Mouse (Mus musculus) cerebellum, adult 2 months (tissue): ENCODE measurements around the gene Katnal1. TPM values are rescaled to one million over a fixed set of nuclear protein-coding genes. Genes with fewer than 3 reads are reported as not detected.

Experiments
- DNase-seq, 2 experiments: peaks; one replicate each; pipeline ENCODE4 v3.0.0; 2021
- H3K27ac ChIP-seq: fragments of 200-500 bp; 2 replicates; pipeline ENCODE4 v1.5.1; 2012; ENCODE audit warnings: low read length, control low read depth, inconsistent platforms; ENCODE audit not compliant: insufficient read depth
- H3K27me3 ChIP-seq: fragments of 200-500 bp; 2 replicates; pipeline ENCODE4 v1.6.1; 2012; ENCODE audit warnings: inconsistent platforms, mild to moderate bottlenecking, low read length, moderate library complexity; ENCODE audit not compliant: control insufficient read depth, insufficient read depth
- H3K4me1 ChIP-seq: fragments of 200-500 bp; 2 replicates; pipeline ENCODE4 v1.6.1; 2011; ENCODE audit warnings: low read length; ENCODE audit not compliant: control insufficient read depth, insufficient read depth
- H3K4me3 ChIP-seq: fragments of 200-500 bp; replicated peaks from 2 replicates; pipeline ENCODE3; 2011; ENCODE audit warnings: mild to moderate bottlenecking, low read depth, low read length, control low read depth; ENCODE audit not compliant: insufficient read depth
- CTCF ChIP-seq: fragments of 200-500 bp; IDR thresholded peaks from 2 replicates; pipeline ENCODE4 v1.5.1; 2011; ENCODE audit warnings: low read depth, mild to moderate bottlenecking, control low read depth, low read length, moderate library complexity, borderline replicate concordance; ENCODE audit not compliant: insufficient read depth
- POLR2A ChIP-seq: fragments of 200-500 bp; IDR thresholded peaks from 2 replicates; pipeline ENCODE4 v1.6.1; 2011; ENCODE audit warnings: low read length, control low read depth, borderline replicate concordance; ENCODE audit not compliant: insufficient read depth
- WGBS: fragments of 180-500 bp; shearing (Covaris S2); methylation state at CpG from one replicate; pipeline ENCODE4 v1.1.7; 2018; 5-methylcytosine and 5-hydroxymethylcytosine counted together
- polyA plus RNA-seq: library from polyadenylated mRNA; depleted of rRNA; stranded (reverse); fragments of >200 nt; gene quantifications from 2 replicates; pipeline ENCODE4 v1.2.3, GENCODE M21; 2012

The Katnal1 gene
- polyA plus RNA-seq, 1 experiment, result 41.0 TPM

DNA sequence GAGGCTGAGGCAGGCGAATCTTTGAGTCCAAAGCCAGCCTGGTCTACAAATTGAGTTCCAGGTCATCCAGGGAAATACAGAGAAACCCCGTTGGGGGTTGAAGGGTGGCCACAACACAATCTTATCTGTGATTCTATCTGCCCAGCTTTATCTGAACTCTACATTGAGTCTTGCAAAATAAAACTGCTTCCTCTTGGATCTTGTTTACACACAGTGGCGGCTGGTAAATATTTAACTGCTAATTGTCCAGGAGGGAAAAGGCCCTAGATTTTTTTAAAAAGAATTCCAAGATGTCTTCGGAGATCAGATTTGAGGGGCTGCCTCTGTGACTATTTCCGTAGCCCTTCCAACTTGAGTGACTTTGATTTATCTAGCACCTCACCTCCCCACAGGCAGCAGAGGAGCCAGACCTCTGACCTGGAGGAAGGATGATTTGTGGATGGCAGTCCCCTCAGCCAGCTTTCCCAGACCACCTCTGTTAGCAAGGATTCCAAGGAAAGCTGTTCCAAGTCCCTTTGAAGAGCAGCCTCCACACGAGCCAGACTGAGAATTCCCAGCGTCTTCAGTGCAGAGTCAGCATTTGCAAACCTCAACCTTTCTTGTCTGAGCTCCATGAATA, 39.9 kb upstream of the Katnal1 start:
- H3K27me3 ChIP-seq, result no peaks in the 10 kb centered on the region
- DNase-seq, result no peak
- TF ChIP-seq CTCF (no peak), POLR2A (no peak)
- H3K4me1 ChIP-seq, result peaks cover 3% of the 10 kb centered on the region
- 80% methylated on average over 7 of the region's 7 CpGs for WGBS
- no peak overlapping the region for H3K4me3 ChIP-seq
- H3K27ac ChIP-seq, result no peak overlapping the region

DNA sequence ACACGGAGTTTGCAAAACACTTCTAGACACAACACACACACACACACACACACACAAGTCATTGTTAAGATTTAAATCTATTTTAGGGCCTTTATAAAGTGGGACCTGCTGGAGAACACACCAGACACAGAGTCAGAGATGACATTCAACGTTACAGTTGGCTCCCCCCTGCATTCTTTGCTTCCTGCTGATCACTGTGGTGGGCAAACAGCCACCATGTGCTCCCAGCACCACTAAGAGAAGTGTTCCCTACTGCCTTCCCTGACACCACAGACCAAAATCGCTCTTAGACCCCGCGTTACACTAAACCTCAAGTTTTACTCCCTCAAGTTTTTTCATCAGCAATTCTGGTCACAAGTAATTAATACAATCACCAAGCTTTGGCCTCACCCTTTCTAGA, 39.1 kb upstream of the Katnal1 start:
- TF ChIP-seq CTCF (no peak), POLR2A (no peak)
- DNase-seq, result no peak
- Histone ChIP-seq H3K4me1 (peaks cover 3% of the 10 kb centered on the region), H3K4me3 (no peak overlapping the region), H3K27ac (no peak overlapping the region), H3K27me3 (no peaks in the 10 kb centered on the region)
- whole genome bisulfite sequencing, result 81% methylated on average over 5 of the region's 5 CpGs

- H3K27ac ChIP-seq, result no peak overlapping the region
- TF ChIP-seq POLR2A (no peak), CTCF (no peak)
- peaks cover 3% of the 10 kb centered on the region for H3K4me1 ChIP-seq
- no peaks in the 10 kb centered on the region for H3K27me3 ChIP-seq
- no peak overlapping the region for H3K4me3 ChIP-seq
- no peak for DNase-seq
- WGBS, result 85% methylated on average over 6 of the region's 6 CpGs
Measured at GRCm38 (mm10) chr5:148966395-148966794, 37.3 kb upstream of the Katnal1 start.

DNA sequence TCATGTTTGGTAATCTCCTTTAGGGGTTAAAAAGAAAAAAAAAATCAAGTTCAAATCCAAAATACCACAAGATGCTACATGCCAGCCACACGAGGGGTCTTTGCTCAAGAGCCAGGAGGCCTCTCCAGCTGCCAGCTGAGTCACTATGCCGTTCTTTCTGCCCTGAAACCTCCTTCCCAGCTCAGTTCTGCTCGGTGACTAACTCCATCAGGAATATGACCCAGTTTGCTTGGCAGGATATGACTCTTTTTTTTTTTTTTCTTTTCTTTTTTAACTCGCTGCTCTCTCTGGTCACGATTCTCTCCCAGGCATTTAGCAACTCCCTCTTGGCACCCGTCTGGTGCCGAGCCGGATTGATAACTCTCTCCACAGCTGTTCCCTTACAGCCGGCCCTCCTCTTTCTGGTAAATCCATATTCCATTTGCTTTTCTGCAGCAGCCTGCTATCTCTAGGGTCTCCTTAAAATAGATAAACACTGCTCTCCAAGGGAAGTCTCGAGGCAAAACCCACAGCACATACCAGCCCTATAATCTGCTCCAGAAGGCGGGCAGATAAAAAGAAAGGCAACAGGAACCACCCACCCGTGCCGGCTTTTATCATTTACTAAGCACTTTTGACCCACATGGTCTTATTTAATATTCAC, 36.7 kb upstream of the Katnal1 start:
- Histone ChIP-seq H3K27ac (no peak overlapping the region), H3K27me3 (no peaks in the 10 kb centered on the region), H3K4me3 (no peak overlapping the region), H3K4me1 (peaks cover 3% of the 10 kb centered on the region)
- TF ChIP-seq POLR2A (no peak), CTCF (no peak)
- 18% methylated on average over 13 of the region's 13 CpGs for WGBS
- peak; percentile 40 to 59 for DNase-seq

- Histone ChIP-seq H3K4me3 (no peak overlapping the region), H3K27me3 (no peaks in the 10 kb centered on the region), H3K4me1 (peaks cover 5% of the 10 kb centered on the region), H3K27ac (no peak overlapping the region)
- 78% methylated on average over 15 of the region's 15 CpGs for WGBS
- no peak for DNase-seq
- TF ChIP-seq POLR2A, result no peak
- no peak for TF ChIP-seq CTCF
Measured at GRCm38 (mm10) chr5:148965089-148965591, 36.0 kb upstream of the Katnal1 start.

GRCm38 (mm10) chr5:148964251-148964650, 35.1 kb upstream of the Katnal1 start:
- H3K4me3 ChIP-seq, result no peak overlapping the region
- H3K27me3 ChIP-seq, result no peaks in the 10 kb centered on the region
- no peak overlapping the region for H3K27ac ChIP-seq
- 93% methylated on average over 1 of the region's 1 CpGs for WGBS
- TF ChIP-seq CTCF (no peak), POLR2A (no peak)
- DNase-seq, result no peak
- H3K4me1 ChIP-seq, result peaks cover 5% of the 10 kb centered on the region

GRCm38 (mm10) chr5:148960211-148960610, 31.1 kb upstream of the Katnal1 start:
- H3K27me3 ChIP-seq, result no peaks in the 10 kb centered on the region
- 0 out of 2 replicates have a peak overlapping the region, but pooled peaks have one; percentile 57 for H3K27ac ChIP-seq
- H3K4me3 ChIP-seq, result no peak overlapping the region
- 80% methylated on average over 10 of the region's 10 CpGs for WGBS
- peaks cover 4% of the 10 kb centered on the region; the same call in 1 of the 2 replicates for H3K4me1 ChIP-seq
- no peak for DNase-seq
- TF ChIP-seq POLR2A (no peak), CTCF (no peak)
